Comparison of ENCODE assay signal across 8 mouse cellular contexts in genomic region chr4:154904185-154905071, GRCm38 (mm10). TPM values are rescaled to one million over a fixed set of nuclear protein-coding genes. Genes with fewer than 3 reads are reported as not detected.
DNase-seq lines count a peak whose midpoint lies in the region; ATAC-seq and TF ChIP-seq lines count a peak whose summit lies in the region.

No protein-coding gene starts in this region.

- H3K27me3 ChIP-seq in forebrain, embryonic 10.5 days (ENCODE audit: poor library complexity, severe bottlenecking) = no peaks in the 10 kb centered on the region
- H3K27me3 ChIP-seq in liver, embryonic 14.5 days (ENCODE audit: control insufficient read depth, insufficient read depth, low read length) = no peaks in the 10 kb centered on the region

- 3% methylated on average over 16 of the region's 16 CpGs for WGBS in forebrain, embryonic 10.5 days
- under 1% methylated on average over 16 of the region's 16 CpGs for WGBS in liver, embryonic 14.5 days (ENCODE audit: insufficient replicate concordance)

- H3K9me3 ChIP-seq in ES-E14 (ENCODE audit: control insufficient read depth, insufficient read depth, low read depth, low read length) = no peaks in the 10 kb centered on the region
- peaks cover 3% of the 10 kb centered on the region; the same call in 1 of the 2 replicates for H3K9me3 ChIP-seq in forebrain, embryonic 10.5 days
- no peaks in the 10 kb centered on the region for H3K9me3 ChIP-seq in liver, embryonic 14.5 days (ENCODE audit: control insufficient read depth, low read length)

- in situ Hi-C loops in ES-E14 (cut with MboI; ENCODE audit: low sequenced_read_pairs in 2 of 2, unreplicated experiment in 2 of 2) = no loop called here

- no peak for TF ChIP-seq CTCF in liver, embryonic 14.5 days (IDR thresholded peaks at IDR 0.05; ENCODE audit: low read depth)

- peaks cover 5 to 7% of the 10 kb centered on the region in 2 experiments; a peak in 2 of 4 replicates for H3K4me1 ChIP-seq in ES-E14 (ENCODE audit: control insufficient read depth in 2 of 2, insufficient read depth in 2 of 2, low read length in 2 of 2, poor library complexity in 1 of 2)
- peaks cover 27% of the 10 kb centered on the region for H3K4me1 ChIP-seq in forebrain, embryonic 10.5 days
- peaks cover 20 to 25% of the 10 kb centered on the region in 2 experiments for H3K4me1 ChIP-seq in liver, embryonic 14.5 days (replicated peaks; ENCODE audit: control insufficient read depth in 2 of 2, insufficient read depth in 2 of 2, low read length in 1 of 2)

- peak; percentile 88 for DNase-seq in ES-E14 (ENCODE audit: low read depth, low spot score)
- DNase-seq in c-Kit-positive CD71-positive TER-119-negative erythroid progenitor cells, embryonic 14.5 days (ENCODE audit: low read depth) = peak; percentile 88
- DNase-seq in forebrain, embryonic 10.5 days (ENCODE audit: extremely low spot score, low spot score) = peak; percentile 80
- DNase-seq in heart, postnatal 10 days = peak; percentile 77 to 83
- peak; percentile 84 to 91 for DNase-seq in kidney, postnatal 36 days
- peak; percentile 86 to 91 (median 86) for DNase-seq in liver, embryonic 14.5 days (ENCODE audit: low read depth in 3 of 3, low spot score in 3 of 3)
- DNase-seq in neural tube, embryonic 10.5 days (ENCODE audit: extremely low spot score, low spot score) = peak; percentile 69
- peak; percentile 71 for DNase-seq in testis, postnatal 10 days (ENCODE audit: low spot score)

- H3K9ac ChIP-seq in ES-E14 (ENCODE audit: insufficient read depth, low read depth, low read length, poor library complexity, severe bottlenecking) = peak overlapping the region; percentile 82
- H3K9ac ChIP-seq in liver, embryonic 14.5 days (replicated peaks) = peak overlapping the region; percentile 82

- no peak; the same call in 1 of the 2 replicates for TF ChIP-seq EP300 in liver, embryonic 14.5 days (IDR thresholded peaks at IDR 0.05; ENCODE audit: low read depth)

- peak overlapping the region; percentile 66 to 93 for H3K4me3 ChIP-seq in ES-E14 (ENCODE audit: insufficient read depth in 1 of 2, low read depth in 1 of 2, low read length in 2 of 2, poor library complexity in 1 of 2, severe bottlenecking in 1 of 2)
- peak overlapping the region; percentile 56 for H3K4me3 ChIP-seq in forebrain, embryonic 10.5 days
- H3K4me3 ChIP-seq in liver, embryonic 14.5 days (ENCODE audit: insufficient read depth in 1 of 2, low read depth in 2 of 2, low read length in 2 of 2) = peak overlapping the region; percentile 66 to 94

- no peak overlapping the region for H3K27ac ChIP-seq in ES-E14 (ENCODE audit: insufficient read depth, low read depth, low read length, poor library complexity, severe bottlenecking)
- H3K27ac ChIP-seq in forebrain, embryonic 10.5 days = peak overlapping the region; percentile 84
- H3K27ac ChIP-seq in liver, embryonic 14.5 days = peak overlapping the region; percentile 62

- ATAC-seq in liver, embryonic 14.5 days (ENCODE audit: insufficient read depth) = peak; percentile 94

- H3K36me3 ChIP-seq in ES-E14 (ENCODE audit: control insufficient read depth, insufficient read depth, low read length, poor library complexity, severe bottlenecking) = no peaks in the 10 kb centered on the region
- no peaks in the 10 kb centered on the region for H3K36me3 ChIP-seq in forebrain, embryonic 10.5 days (replicated peaks)
- H3K36me3 ChIP-seq in liver, embryonic 14.5 days (replicated peaks; ENCODE audit: control insufficient read depth, insufficient read depth, low read depth) = no peaks in the 10 kb centered on the region

- intact Hi-C loops in heart, postnatal 10 days (cut with DNase I) = no loop called here

- H3K4me2 ChIP-seq in liver, embryonic 14.5 days (ENCODE audit: low read depth) = peak overlapping the region; percentile 89

TF ChIP-seq in ES-E14, 5 proteins besides CTCF, POLR2A, EP300 and RAD21:
- no peak for TF ChIP-seq ZNF384 (IDR thresholded peaks at IDR 0.05; ENCODE audit: low read depth, low read length)
- no peak for TF ChIP-seq MAFK (IDR thresholded peaks at IDR 0.05; ENCODE audit: insufficient read depth, low read depth, low read length)
- no peak for TF ChIP-seq HCFC1 (IDR thresholded peaks at IDR 0.05; ENCODE audit: borderline replicate concordance, insufficient read depth, low read length)
- no peak; the same call in 1 of the 2 replicates for TF ChIP-seq ZC3H11A (IDR thresholded peaks at IDR 0.05; ENCODE audit: borderline replicate concordance, low read depth, low read length)
- peak; percentile 91 for TF ChIP-seq CHD2 (IDR thresholded peaks at IDR 0.05; ENCODE audit: low read depth, low read length)

RNA-seq across cellular contexts. Expression of gene Fam213b, which starts 5.5 kb away (rescaled TPM):
- total RNA-seq in ES-E14 (2012; rRNA removed) = 13.4 and 15.7 TPM in 2 replicates
- 36.1 and 36.3 TPM in 2 replicates for polyA plus RNA-seq in forebrain, embryonic 10.5 days (2016; fragmentation: Nextera tagmentation; extraction: Ambion mirVana)
- 10 to 100 TPM; 61.7 to 64.3 TPM for total RNA-seq in heart, postnatal 10 days (2021)
- polyA plus RNA-seq in liver, embryonic 14.5 days (2012; rRNA removed) = 4.0 and 5.8 TPM in 2 replicates
- polyA plus RNA-seq in liver, embryonic 14.5 days (2014; fragmentation: Nextera tagmentation; extraction: Ambion mirVana) = 9.3 and 9.8 TPM in 2 replicates

RNA-seq across cellular contexts. Expression of gene Tnfrsf14, which starts 23.9 kb away (rescaled TPM):
- total RNA-seq in ES-E14 (2012; rRNA removed) = 0.53 and 0.85 TPM in 2 replicates
- 0.68 and 0.93 TPM in 2 replicates for polyA plus RNA-seq in forebrain, embryonic 10.5 days (2016; fragmentation: Nextera tagmentation; extraction: Ambion mirVana)
- total RNA-seq in heart, postnatal 10 days (2021) = 1 to 10 TPM; 4.1 to 5.7 TPM
- polyA plus RNA-seq in liver, embryonic 14.5 days (2012; rRNA removed) = 122 and 308 TPM in 2 replicates
- polyA plus RNA-seq in liver, embryonic 14.5 days (2014; fragmentation: Nextera tagmentation; extraction: Ambion mirVana) = 37.0 and 38.7 TPM in 2 replicates

RNA-seq across cellular contexts. Expression of gene Mmel1, which starts 35.0 kb away (rescaled TPM):
- total RNA-seq in ES-E14 (2012; rRNA removed) = 2.4 and 3.1 TPM in 2 replicates
- polyA plus RNA-seq in forebrain, embryonic 10.5 days (2016; fragmentation: Nextera tagmentation; extraction: Ambion mirVana) = 0.09 and 0.14 TPM in 2 replicates
- total RNA-seq in heart, postnatal 10 days (2021) = under 1 TPM; 0.32 to 0.48 TPM
- polyA plus RNA-seq in liver, embryonic 14.5 days (2012; rRNA removed) = 2.1 and 2.4 TPM in 2 replicates
- 2.7 and 2.9 TPM in 2 replicates for polyA plus RNA-seq in liver, embryonic 14.5 days (2014; fragmentation: Nextera tagmentation; extraction: Ambion mirVana)

RNA-seq across cellular contexts. Expression of gene Hes5, which starts 56.3 kb away (rescaled TPM):
- total RNA-seq in ES-E14 (2012; rRNA removed) = 0.18 and 1.3 TPM in 2 replicates
- 272 and 295 TPM in 2 replicates for polyA plus RNA-seq in forebrain, embryonic 10.5 days (2016; fragmentation: Nextera tagmentation; extraction: Ambion mirVana)
- total RNA-seq in heart, postnatal 10 days (2021) = not detected
- polyA plus RNA-seq in liver, embryonic 14.5 days (2012; rRNA removed) = 0.04 and 0.16 TPM in 2 replicates
- not detected in 2 replicates for polyA plus RNA-seq in liver, embryonic 14.5 days (2014; fragmentation: Nextera tagmentation; extraction: Ambion mirVana)

RNA-seq across cellular contexts. Expression of gene Pank4, which starts 59.5 kb away (rescaled TPM):
- total RNA-seq in ES-E14 (2012; rRNA removed) = 29.3 and 50.1 TPM in 2 replicates
- 46.8 and 51.8 TPM in 2 replicates for polyA plus RNA-seq in forebrain, embryonic 10.5 days (2016; fragmentation: Nextera tagmentation; extraction: Ambion mirVana)
- 10 to 100 TPM; 36.5 to 36.8 TPM for total RNA-seq in heart, postnatal 10 days (2021)
- 27.9 and 32.5 TPM in 2 replicates for polyA plus RNA-seq in liver, embryonic 14.5 days (2012; rRNA removed)
- 19.5 and 21.6 TPM in 2 replicates for polyA plus RNA-seq in liver, embryonic 14.5 days (2014; fragmentation: Nextera tagmentation; extraction: Ambion mirVana)
